Mouse (Mus musculus) liver, postnatal 0 days (tissue): ENCODE data around the gene Tgif2. TPM values are rescaled to one million over a fixed set of nuclear protein-coding genes. Genes with fewer than 3 reads are reported as not detected.
"Not testable (repeated sequence)": the region's sequence is repeated elsewhere in the genome, so short reads cannot be mapped to it uniquely, and the experiment has no call there.

Experiments used
- ATAC-seq: fragments of 200-750 bp; cut with Nextera tagmentation; 2 replicates; pipeline ENCODE4 v1.8.0; 2017; ENCODE audit warnings: mild to moderate bottlenecking, moderate library complexity
- DNase-seq: peaks from one replicate; pipeline ENCODE4 v3.0.0-alpha.2; 2016
- H3K27ac ChIP-seq: fragments of 300-500 bp; sonication (generic); 2 replicates; pipeline ENCODE4 v1.5.1; 2014; ENCODE audit warnings: antibody characterized with exemption, moderate library complexity, mild to moderate bottlenecking, low read depth
- H3K27me3 ChIP-seq: fragments of 300-500 bp; sonication (generic); 2 replicates; pipeline ENCODE4 v1.6.1; 2014; ENCODE audit warnings: low read length, control low read depth, mixed read lengths; ENCODE audit not compliant: insufficient read depth
- H3K36me3 ChIP-seq: fragments of 300-500 bp; sonication (generic); replicated peaks from 2 replicates; pipeline ENCODE4 v1.6.1; 2014; ENCODE audit warnings: mild to moderate bottlenecking, control low read depth, low read length, moderate library complexity, mixed read lengths; ENCODE audit not compliant: insufficient read depth
- H3K4me1 ChIP-seq: fragments of 300-500 bp; sonication (generic); 2 replicates; pipeline ENCODE4 v1.6.1; 2014; ENCODE audit warnings: antibody characterized with exemption, mild to moderate bottlenecking, control low read depth; ENCODE audit not compliant: insufficient read depth
- H3K4me2 ChIP-seq: fragments of 300-500 bp; sonication (generic); 2 replicates; pipeline ENCODE4 v1.6.1; 2014; ENCODE audit warnings: low read depth, mild to moderate bottlenecking, low read length, moderate library complexity, mixed read lengths
- H3K4me3 ChIP-seq: fragments of 300-500 bp; sonication (generic); 2 replicates; pipeline ENCODE4 v1.5.1; 2014; ENCODE audit warnings: low read depth, low read length
- H3K9ac ChIP-seq: fragments of 300-500 bp; sonication (generic); replicated peaks from 2 replicates; pipeline ENCODE4 v1.6.1; 2014; ENCODE audit warnings: mild to moderate bottlenecking, moderate library complexity
- H3K9me3 ChIP-seq: fragments of 300-500 bp; sonication (generic); 2 replicates; pipeline ENCODE4 v1.6.1; 2016; ENCODE audit warnings: mild to moderate bottlenecking, control low read depth, low read length, mixed read lengths
- CTCF ChIP-seq: sonication (generic); IDR thresholded peaks from 2 replicates; pipeline ENCODE4 v1.5.1; 2016; ENCODE audit warnings: antibody characterized with exemption, low read depth
- EP300 ChIP-seq: IDR thresholded peaks from 2 replicates; pipeline ENCODE4 v1.6.1; 2016; ENCODE audit warnings: antibody characterized with exemption, low read depth, mild to moderate bottlenecking
- WGBS: fragments of 180-500 bp; shearing (Covaris S2); extraction: QIAGEN DNeasy Blood & Tissue Kit; methylation state at CpG from one replicate; pipeline ENCODE4 v1.1.7; 2014; ENCODE audit not compliant: insufficient replicate concordance; 5-methylcytosine and 5-hydroxymethylcytosine counted together
- polyA plus RNA-seq: library from polyadenylated mRNA; unstranded; fragments of >200 nt; fragmentation: Nextera tagmentation; extraction: Ambion mirVana; gene quantifications from 2 replicates; pipeline ENCODE4 v1.2.1, GENCODE M21; 2015

Tgif2 gene
- polyA plus RNA-seq, 1 experiment from 2014 or later: 4.9 TPM

DNA sequence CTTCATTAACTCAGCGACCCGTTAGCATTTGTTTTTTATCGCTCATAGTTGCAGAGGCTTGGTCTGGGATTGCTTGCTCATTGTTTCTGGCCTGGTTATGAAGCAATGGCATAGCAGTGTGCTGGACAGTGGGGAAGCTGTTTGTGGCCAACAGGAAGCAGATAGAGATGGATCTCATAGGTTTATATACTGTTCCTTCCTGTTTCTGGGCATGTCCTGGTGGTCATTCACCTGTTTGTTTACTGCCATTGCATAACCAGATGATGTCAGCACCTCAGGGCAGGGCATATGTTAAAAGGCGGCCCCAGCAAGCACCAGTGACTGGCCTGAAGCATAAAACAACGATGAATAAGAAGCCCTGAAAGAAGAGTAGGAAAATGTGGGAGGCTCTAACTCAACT is 10.7 kb downstream of the Tgif2 start:
- peak overlapping the region; percentile 79 for H3K27ac ChIP-seq
- H3K4me3 ChIP-seq: no peak overlapping the region
- H3K4me1 ChIP-seq: peaks cover 21% of the 10 kb centered on the region
- no peaks in the 10 kb centered on the region for H3K9me3 ChIP-seq
- peaks cover 21% of the 10 kb centered on the region; the same call in 1 of the 2 replicates for H3K36me3 ChIP-seq
- 55% methylated on average over 5 of the region's 5 CpGs for WGBS
- no peak overlapping the region for H3K4me2 ChIP-seq
- DNase-seq: peak; percentile 64
- TF ChIP-seq CTCF: no peak
- peak; percentile 87 for TF ChIP-seq EP300
- H3K27me3 ChIP-seq: no peaks in the 10 kb centered on the region
- H3K9ac ChIP-seq: no peak overlapping the region
- peak; percentile 96 for ATAC-seq

DNA sequence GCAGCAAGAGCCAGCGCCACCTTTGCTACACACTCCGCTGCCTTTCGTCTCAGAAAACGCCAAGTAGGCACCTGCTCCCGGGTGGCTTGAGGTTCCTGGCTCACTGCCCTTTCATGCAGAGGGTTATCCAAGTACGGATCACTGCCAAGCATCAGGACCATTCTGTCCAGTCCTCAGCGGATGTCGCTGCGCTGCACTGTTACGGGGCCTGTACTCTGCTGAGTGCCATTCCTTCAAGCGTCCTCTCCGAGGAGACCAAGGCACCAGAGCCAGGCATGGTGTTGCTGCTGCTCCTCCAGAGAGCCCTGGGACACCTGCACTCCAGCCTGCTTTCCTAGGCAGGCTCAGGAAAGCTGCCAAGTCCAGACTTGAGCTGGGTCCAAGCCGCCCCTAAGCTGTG is 13.8 kb downstream of the Tgif2 start:
- not testable (repeated sequence) for H3K27ac ChIP-seq, H3K27me3 ChIP-seq, H3K9me3 ChIP-seq, ATAC-seq, H3K9ac ChIP-seq, DNase-seq, H3K4me2 ChIP-seq, H3K4me3 ChIP-seq
- peaks cover 22% of the 10 kb centered on the region for H3K4me1 ChIP-seq
- peaks cover 17% of the 10 kb centered on the region for H3K36me3 ChIP-seq
- WGBS: 99% methylated on average over 7 of the region's 13 CpGs

DNA sequence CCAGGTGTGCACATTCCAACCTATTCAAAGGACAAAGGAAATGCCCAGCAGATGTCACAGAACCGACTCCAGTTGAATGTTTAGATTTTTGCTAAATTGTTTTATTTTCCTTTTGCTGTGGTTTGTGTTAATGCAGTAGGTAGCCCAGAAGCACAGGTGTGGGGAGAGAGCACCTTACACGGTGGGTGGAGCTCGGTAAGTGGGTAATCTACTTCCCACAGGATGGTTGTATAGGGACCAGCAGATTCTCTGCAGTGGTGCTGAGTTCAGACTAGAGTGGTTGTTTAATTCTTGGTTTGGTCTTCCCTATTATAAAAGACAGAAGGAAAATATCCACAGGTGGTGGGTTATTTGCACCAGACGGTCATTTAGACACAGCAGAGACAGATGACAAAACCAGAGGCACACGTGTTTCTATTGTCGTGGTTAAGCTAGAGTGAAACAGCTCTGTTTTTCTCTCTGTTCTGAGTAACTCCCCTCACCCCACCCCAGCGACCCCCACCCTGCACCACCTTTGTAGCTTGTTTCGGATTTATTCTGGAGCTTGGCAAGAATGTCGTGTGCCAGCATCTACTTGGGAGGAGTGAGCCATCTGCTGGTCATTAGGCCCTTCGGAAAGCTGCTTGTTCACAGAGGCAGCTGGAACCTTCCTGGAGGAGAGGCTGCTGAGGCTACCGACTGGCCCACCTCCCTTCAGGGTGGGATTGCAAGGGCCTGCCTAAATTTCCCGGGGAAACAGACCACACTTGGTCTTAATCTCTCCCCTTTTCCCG is 14.4 kb downstream of the Tgif2 start:
- H3K27ac ChIP-seq, H3K9me3 ChIP-seq, H3K27me3 ChIP-seq, DNase-seq, H3K4me2 ChIP-seq, ATAC-seq, H3K9ac ChIP-seq, H3K4me3 ChIP-seq: not testable (repeated sequence)
- Histone ChIP-seq H3K36me3 (peaks cover 19% of the 10 kb centered on the region), H3K4me1 (peaks cover 22% of the 10 kb centered on the region)
- WGBS: 66% methylated on average over 13 of the region's 13 CpGs
- peak; percentile 57 for TF ChIP-seq CTCF

DNA sequence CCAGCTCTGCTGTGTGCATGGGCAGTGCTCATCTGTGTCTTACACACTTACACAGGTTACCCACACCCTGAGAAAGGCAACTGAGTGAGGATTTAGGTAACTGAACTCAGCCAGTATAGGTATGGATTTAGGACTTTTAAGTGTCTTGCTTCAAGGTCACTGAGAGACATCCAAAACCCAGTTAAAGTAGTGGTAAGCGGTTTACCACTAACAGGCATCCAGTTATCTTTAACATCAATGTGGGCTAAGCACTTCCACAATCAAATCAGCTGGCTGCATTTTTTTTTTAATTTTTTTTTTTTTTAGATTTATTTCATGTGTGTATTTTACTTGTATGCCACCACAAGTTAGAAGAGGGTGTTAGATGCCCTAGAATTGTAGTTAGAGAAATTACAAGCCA is 16.5 kb downstream of the Tgif2 start:
- Histone ChIP-seq H3K27me3 (no peaks in the 10 kb centered on the region), H3K9me3 (no peaks in the 10 kb centered on the region), H3K27ac (0 out of 2 replicates have a peak overlapping the region, but pooled peaks have one; percentile 82), H3K4me1 (peaks cover 6% of the 10 kb centered on the region), H3K36me3 (peaks cover 16% of the 10 kb centered on the region), H3K4me3 (no peak overlapping the region), H3K9ac (no peak overlapping the region), H3K4me2 (no peak overlapping the region)
- no peak for ATAC-seq
- 82% methylated on average over 1 of the region's 1 CpGs for WGBS
- no peak for DNase-seq
- TF ChIP-seq EP300: no peak
- no peak for TF ChIP-seq CTCF

DNA sequence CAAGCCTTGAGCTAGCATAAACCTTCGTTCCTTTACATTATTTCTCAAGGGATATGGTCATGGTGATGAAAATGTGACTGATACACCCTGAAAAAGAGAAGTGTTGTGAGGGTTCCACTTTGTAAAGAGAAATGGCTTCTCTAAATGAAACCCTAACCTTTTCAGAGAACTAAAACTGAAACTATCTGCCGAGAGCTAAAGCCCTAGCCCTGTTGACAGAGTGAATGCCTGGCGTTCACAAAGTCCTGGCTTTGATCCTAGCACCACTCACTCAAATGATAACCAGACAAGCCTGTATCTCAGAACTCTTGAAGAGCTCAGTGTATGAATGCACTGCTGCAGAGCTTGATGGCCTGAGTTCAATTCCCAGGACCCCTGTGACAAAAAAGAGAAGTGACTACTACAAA is 17.6 kb downstream of the Tgif2 start:
- Histone ChIP-seq H3K36me3 (peaks cover 12% of the 10 kb centered on the region), H3K4me2 (peak overlapping the region; percentile 30), H3K9me3 (no peaks in the 10 kb centered on the region), H3K27me3 (no peaks in the 10 kb centered on the region), H3K4me1 (peaks cover 11% of the 10 kb centered on the region; the same call in 1 of the 2 replicates), H3K9ac (peak overlapping the region; percentile 27; the same call in 1 of the 2 replicates), H3K4me3 (0 out of 2 replicates have a peak overlapping the region, but pooled peaks have one; percentile 19), H3K27ac (peak overlapping the region; percentile 82)
- WGBS: 44% methylated on average over 3 of the region's 3 CpGs
- TF ChIP-seq EP300: no peak
- TF ChIP-seq CTCF: no peak
- ATAC-seq (no peak), DNase-seq (no peak)

DNA sequence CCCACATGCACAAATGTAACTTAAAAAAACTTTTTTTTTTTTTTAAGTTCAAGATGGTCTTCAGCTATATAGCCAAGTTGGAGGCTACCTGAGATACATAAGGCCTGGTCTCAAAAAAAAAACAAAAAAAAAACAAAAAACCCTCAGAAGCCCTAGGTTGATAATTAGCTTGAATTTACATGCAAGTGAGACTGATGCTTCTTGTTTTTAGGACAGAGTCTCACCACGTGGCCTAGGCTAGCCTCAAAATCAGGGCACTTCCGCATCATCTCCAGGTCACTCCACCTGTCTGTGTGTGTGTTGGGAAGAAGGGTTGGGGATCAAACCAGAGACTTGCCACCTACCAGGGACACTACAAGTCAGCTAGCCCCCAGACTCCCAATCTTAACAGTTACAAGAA is 18.0 kb downstream of the Tgif2 start, which contains the start of gene 4930518I15Rik:
Gene 4930518I15Rik (minus strand): TSS at position 112 of the 400 bp plus-strand sequence.
- H3K4me3 ChIP-seq: 0 out of 2 replicates have a peak within 1 kb of the TSS, but pooled peaks have one; percentile 19
- peaks cover 12% of the 10 kb centered on the region for H3K36me3 ChIP-seq
- 76% methylated on average over 2 of the region's 2 CpGs for WGBS
- no peak for TF ChIP-seq CTCF
- no peak for TF ChIP-seq EP300
- peaks cover 11% of the 10 kb centered on the region; the same call in 1 of the 2 replicates for H3K4me1 ChIP-seq
- peak within 1 kb of the TSS; percentile 82 for H3K27ac ChIP-seq
- H3K27me3 ChIP-seq: no peaks in the 10 kb centered on the region
- peak within 1 kb of the TSS; percentile 27; the same call in 1 of the 2 replicates for H3K9ac ChIP-seq
- no peaks in the 10 kb centered on the region for H3K9me3 ChIP-seq
- DNase-seq (no peak), ATAC-seq (no peak)
- peak within 1 kb of the TSS; percentile 30 for H3K4me2 ChIP-seq
